Mouse (Mus musculus) lung, adult 2 months (tissue): Measurements from ENCODE around the gene Krt72. TPM values are rescaled to one million over a fixed set of nuclear protein-coding genes. Genes with fewer than 3 reads are reported as not detected.

Experiments used
- DNase-seq: peaks from one replicate; pipeline ENCODE4 v3.0.0; 2022
- H3K4me1 ChIP-seq: fragments of 200-500 bp; 2 replicates; pipeline ENCODE4 v1.6.1; 2011; ENCODE audit warnings: low read length; ENCODE audit not compliant: control insufficient read depth, insufficient read depth
- H3K4me3 ChIP-seq: fragments of 200-500 bp; replicated peaks from 2 replicates; pipeline ENCODE3; 2011; ENCODE audit warnings: low read depth, mild to moderate bottlenecking, control low read depth, low read length; ENCODE audit errors: extremely low read depth
- CTCF ChIP-seq: fragments of 200-500 bp; IDR thresholded peaks from 2 replicates; pipeline ENCODE4 v1.5.1; 2011; ENCODE audit warnings: mild to moderate bottlenecking, low read length, control low read depth; ENCODE audit not compliant: insufficient read depth
- POLR2A ChIP-seq: fragments of 200-500 bp; IDR thresholded peaks from 2 replicates; pipeline ENCODE4 v1.6.1; 2011; ENCODE audit warnings: low read depth, mild to moderate bottlenecking, control low read depth, low read length, borderline replicate concordance; ENCODE audit errors: extremely low read depth
- WGBS: fragments of 180-500 bp; shearing (Covaris S2); methylation state at CpG from one replicate; pipeline ENCODE4 v1.1.7; 2018; 5-methylcytosine and 5-hydroxymethylcytosine counted together
- polyA plus RNA-seq: library from polyadenylated mRNA; depleted of rRNA; stranded (reverse); fragments of >200 nt; gene quantifications from 2 replicates; pipeline ENCODE4 v1.2.3, GENCODE M21; 2012; rRNA removed

Krt72 gene
- polyA plus RNA-seq = not detected in 2 replicates

DNA sequence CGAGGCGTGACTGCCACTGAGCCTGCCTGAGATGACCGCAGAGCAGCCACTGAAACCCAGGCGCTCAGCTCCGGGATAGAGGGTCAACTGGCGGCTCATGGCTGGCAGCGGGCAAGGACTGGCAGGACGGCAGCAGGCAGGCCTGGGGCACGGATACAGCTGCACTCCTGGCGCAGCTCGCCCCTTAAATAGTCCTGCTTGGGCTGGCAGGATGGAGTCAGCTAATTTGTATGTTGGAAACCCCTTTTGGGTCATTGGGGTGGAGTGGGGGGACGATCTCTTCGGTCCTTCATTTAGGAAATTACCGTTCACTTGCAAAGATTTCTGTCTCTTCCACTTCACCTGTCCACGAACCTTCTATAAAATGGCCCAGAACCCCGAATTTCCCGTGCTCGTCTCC is at the start of gene Krt72:
Gene Krt72 (minus strand): TSS at position 101 of the 400 bp plus-strand sequence.
- TF ChIP-seq CTCF = no peak
- TF ChIP-seq POLR2A = no peak
- H3K4me3 ChIP-seq = no peak within 1 kb of the TSS
- WGBS = 86% methylated on average over 18 of the region's 18 CpGs

DNA sequence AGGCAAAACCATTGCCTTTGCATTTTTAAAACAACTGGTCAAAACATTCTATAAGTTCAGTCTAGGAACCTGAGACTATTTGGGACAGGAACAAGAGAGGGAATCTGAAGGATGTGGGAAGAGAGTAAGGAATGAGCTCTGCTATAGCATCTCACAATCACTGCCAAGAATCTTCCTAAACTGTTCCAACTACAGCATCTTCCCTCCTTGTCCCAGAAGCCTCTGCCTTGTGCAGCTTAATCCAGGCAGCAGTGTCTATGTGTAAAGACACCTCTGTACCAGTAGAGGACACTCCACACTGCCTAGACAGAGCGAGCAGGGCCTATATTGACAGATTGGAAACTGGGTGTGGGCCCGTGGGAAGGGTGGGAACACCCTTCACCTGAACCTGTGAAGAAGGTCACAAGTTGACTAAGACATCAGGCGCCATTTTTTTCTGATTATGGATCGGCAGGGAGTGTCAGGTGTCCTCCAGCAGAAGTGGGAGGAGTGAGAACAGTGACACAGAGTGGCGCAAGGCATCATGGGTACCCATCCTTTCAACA is 48.6 kb upstream of the Krt72 start:
- WGBS = 63% methylated on average over 5 of the region's 5 CpGs
- no peak for DNase-seq
- TF ChIP-seq CTCF (no peak), POLR2A (no peak)

More for the DNA sequence above, at the start of gene Krt72:
- no peaks in the 10 kb centered on the region for H3K4me1 ChIP-seq
- no peak for DNase-seq

DNA sequence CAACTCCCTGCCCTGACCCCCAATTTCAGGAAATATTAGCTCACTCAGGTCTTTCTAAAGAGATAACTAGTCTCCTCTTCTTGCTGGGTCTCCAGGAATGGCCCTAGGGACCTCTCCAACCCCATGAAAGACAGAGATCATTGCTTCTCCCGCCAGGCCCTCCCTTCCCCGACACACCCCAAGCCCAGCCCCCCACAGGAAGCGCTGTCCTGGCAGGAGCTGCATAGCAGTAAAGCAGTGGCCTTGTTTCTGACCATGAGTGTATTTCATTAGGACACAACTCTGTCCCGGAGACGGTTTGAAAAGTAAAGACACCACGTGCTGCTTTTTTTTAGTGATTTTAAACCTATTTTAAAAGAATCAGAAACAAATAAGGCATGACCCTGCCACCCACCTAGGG is 46.9 kb upstream of the Krt72 start:
- Histone ChIP-seq H3K4me3 (no peak overlapping the region), H3K4me1 (no peaks in the 10 kb centered on the region)
- TF ChIP-seq POLR2A (no peak), CTCF (no peak)
- 37% methylated on average over 6 of the region's 6 CpGs for WGBS
- no peak for DNase-seq

More for the DNA sequence above, 48.6 kb upstream of the Krt72 start:
- no peak overlapping the region for H3K4me3 ChIP-seq
- H3K4me1 ChIP-seq = no peaks in the 10 kb centered on the region

DNA sequence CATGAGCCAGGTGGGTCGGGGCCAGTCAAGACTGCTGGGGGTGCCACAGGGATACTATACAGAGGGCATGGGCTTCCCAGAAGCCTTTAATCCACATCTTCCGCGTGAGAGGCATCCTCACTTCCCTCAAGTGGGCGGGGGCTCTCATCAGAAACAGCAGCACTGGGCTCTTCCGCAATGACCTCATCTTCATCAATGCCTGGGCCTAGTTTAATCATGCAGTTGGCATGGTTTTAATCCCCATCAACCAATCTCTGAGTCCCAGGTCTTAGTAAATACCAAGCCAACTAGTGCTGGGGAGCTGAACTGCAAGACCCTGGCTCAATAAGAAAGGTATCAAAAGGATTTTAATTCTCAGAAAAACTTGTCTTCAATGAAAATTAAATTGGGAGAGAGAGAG is 43.2 kb upstream of the Krt72 start:
- 70% methylated on average over 5 of the region's 5 CpGs for WGBS
- H3K4me1 ChIP-seq = no peaks in the 10 kb centered on the region
- no peak for TF ChIP-seq POLR2A
- DNase-seq = no peak
- no peak overlapping the region for H3K4me3 ChIP-seq

DNA sequence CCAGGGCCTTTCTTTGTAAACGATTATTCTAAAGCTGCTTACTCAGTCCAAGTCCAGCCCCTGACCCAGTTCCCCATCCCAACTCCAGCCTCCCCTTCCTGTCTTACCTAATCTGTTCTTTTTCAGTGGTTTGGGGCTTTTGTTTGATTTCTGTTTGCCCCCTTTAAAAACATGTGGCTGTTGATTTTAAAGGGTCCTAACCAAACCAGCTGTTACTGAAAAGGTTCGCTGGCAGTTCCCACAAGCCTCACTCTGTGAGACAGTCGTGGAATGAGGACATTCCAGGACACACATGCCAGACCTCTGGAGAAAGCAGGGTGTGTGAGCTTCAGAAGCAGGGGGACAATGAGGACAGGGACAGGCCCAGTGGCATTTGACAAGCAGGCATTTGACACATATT is 35.5 kb upstream of the Krt72 start:
- no peak for DNase-seq
- 19% methylated on average over 3 of the region's 3 CpGs for WGBS
- Histone ChIP-seq H3K4me1 (no peaks in the 10 kb centered on the region), H3K4me3 (no peak overlapping the region)
- TF ChIP-seq POLR2A (no peak), CTCF (no peak)

DNA sequence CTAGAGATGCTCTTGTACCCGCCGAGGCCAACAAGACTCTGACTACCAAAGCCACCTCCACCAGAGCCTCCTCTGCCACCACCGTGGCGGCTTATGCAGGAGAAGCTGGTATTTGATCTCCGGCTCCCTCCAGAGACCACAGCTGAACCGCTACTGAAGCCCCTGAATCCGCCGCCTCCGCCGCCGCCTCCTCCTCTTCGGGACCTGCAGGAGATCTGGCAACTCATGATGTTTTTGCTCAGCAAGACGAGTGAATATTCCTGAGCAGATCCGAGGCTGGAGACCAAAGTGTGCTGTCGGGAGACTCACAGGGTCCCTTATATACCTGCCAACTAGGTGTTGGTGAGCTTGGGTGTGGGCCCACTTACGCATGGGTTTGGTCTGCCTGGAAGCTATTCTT is 31.6 kb upstream of the Krt72 start, which contains the start of gene Krt2:
Gene Krt2 (minus strand): TSS at position 295 of the 400 bp plus-strand sequence.
- WGBS = 67% methylated on average over 16 of the region's 16 CpGs
- TF ChIP-seq POLR2A = no peak
- no peak within 1 kb of the TSS for H3K4me3 ChIP-seq
- no peak for DNase-seq
- no peaks in the 10 kb centered on the region for H3K4me1 ChIP-seq

DNA sequence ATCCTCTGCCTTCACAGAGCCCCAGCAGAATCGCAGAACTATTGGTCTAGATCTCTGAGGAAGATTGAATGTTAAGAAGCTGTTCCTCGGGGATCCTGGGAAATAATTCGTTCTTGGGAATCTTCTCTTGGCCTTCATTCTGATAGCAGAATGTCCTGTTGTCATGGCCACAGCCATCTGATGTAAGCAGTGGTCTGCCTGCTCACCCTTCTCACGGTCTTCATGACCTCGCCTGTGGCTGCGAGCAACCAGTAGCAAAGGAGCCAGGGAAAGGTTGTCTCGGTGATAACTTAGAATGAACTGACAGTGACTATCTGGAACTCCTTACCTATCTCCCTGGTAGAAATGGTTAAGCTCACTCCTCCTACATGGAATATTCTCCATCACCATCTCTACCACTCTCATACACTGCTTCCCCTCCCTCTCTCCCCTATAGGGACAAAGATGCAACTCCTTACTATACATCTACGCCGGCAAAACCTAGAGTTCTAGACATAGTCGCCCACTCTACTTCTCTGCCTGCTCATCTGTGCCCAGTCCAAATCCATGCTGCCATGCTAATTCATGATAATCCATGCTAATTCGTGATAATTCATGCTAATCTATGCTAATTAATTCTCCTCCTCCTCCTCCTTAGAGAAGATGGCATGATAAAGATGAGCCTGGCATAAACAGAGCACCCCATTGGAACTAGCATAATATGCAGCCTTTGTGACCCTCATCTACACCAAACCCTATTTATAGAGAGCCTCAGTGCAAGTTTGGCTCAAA is 17.0 kb upstream of the Krt72 start:
- 73% methylated on average over 11 of the region's 11 CpGs for WGBS
- no peak for DNase-seq
- TF ChIP-seq POLR2A (no peak), CTCF (no peak)
- H3K4me1 ChIP-seq = no peaks in the 10 kb centered on the region
- H3K4me3 ChIP-seq = no peak overlapping the region

DNA sequence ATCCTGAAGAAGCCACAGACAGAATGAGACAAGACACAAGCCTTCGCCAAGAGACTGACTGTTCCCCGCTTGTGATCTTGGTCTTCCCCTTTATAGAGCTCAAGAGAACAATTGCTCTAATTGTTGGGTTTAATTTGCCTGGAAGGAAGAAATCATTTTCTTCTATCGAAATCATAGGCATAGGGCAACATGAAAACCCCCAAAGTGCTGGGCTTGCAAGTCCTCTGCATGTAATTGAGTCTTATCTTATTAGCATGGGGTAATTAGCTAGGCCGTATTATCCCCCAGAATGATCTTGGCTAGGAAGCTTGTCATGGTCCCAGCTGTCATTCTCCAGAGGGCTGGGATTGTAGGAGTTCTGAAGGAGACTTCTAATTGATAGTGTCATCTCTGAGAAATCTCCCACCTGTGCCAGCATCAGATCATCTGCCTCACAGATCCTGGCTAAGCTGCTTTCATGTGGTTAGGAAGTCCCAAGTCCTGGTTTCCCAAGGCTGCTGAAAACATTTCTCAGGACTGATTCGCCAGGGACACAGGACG is 16.1 kb upstream of the Krt72 start, which contains the start of gene Krt73:
Gene Krt73 (minus strand): TSS at position 51 of the 540 bp plus-strand sequence.
- no peaks in the 10 kb centered on the region for H3K4me1 ChIP-seq
- TF ChIP-seq POLR2A (no peak), CTCF (no peak)
- no peak within 1 kb of the TSS for H3K4me3 ChIP-seq
- DNase-seq = no peak
- 76% methylated on average over 6 of the region's 6 CpGs for WGBS

DNA sequence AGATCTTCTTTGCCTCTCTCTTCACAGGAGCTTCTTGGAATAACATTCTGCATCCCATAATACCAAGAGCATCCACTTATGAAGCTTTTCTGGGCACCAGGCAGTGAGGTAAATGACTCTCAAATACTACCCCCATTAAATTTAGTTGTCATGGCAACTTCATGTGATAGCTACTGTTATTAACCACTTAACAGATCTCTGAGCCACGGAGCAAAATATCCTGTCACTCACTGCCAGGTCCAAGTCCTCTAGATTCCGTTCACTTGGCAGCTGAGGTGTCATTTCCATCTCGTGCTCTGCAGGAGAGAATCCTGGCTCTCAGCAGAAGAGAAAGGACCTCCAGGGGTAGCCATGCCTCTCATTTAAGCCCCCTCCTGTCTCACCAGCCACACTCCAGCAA is 4.6 kb upstream of the Krt72 start:
- Histone ChIP-seq H3K4me3 (no peak overlapping the region), H3K4me1 (no peaks in the 10 kb centered on the region)
- no peak for DNase-seq
- WGBS = 6% methylated on average over 3 of the region's 3 CpGs
- TF ChIP-seq CTCF (no peak), POLR2A (no peak)

DNA sequence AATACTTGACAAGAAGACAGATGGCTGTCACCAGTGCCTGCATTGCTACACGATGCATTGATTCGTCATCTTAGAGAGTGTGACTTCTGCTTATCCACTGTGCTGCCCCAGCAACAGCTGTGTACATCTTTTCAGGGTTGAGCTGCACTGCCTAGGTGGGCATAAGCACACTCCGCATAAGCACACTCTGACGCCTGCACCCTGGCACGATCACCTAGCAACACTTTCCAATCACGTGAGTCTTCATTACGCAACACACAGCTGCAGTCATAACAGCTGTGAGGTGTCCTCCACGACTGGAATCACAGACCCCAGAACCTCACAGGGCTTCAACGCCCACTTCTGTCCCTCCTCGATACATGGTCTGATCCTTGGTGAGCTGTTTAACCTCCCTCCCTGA is 12.8 kb downstream of the Krt72 start:
- TF ChIP-seq POLR2A (no peak), CTCF (no peak)
- no peak overlapping the region for H3K4me3 ChIP-seq
- no peak for DNase-seq
- H3K4me1 ChIP-seq = no peaks in the 10 kb centered on the region
- 42% methylated on average over 10 of the region's 10 CpGs for WGBS
